Mouse (Mus musculus) CH12.LX (cell line): Measurements from ENCODE around the gene Chrnb1. TPM values are rescaled to one million over a fixed set of nuclear protein-coding genes. Genes with fewer than 3 reads are reported as not detected.

Experiments
- DNase-seq: peaks from one replicate; pipeline ENCODE4 v3.0.0-alpha.2; 2013; ENCODE audit errors: extremely low read depth
- H3K27ac ChIP-seq: 2 replicates; pipeline ENCODE4 v1.5.1; 2012; ENCODE audit warnings: low read depth, mild to moderate bottlenecking, control low read depth, moderate library complexity; ENCODE audit not compliant: insufficient read depth
- H3K27me3 ChIP-seq: replicated peaks from 2 replicates; pipeline ENCODE3; 2012; ENCODE audit warnings: inconsistent platforms
- H3K36me3 ChIP-seq, 2 experiments: replicated peaks in 1 of 2; 2 replicates each; pipeline versions ENCODE3 to v1.6.1; 2012; ENCODE audit warnings: inconsistent platforms in 1 of 2, low read length in 1 of 2, mild to moderate bottlenecking in 1 of 2, mixed read lengths in 1 of 2, moderate library complexity in 1 of 2; ENCODE audit not compliant: control insufficient read depth in 1 of 2, insufficient read depth in 1 of 2
- H3K4me1 ChIP-seq, 2 experiments: 2 replicates each; pipeline ENCODE4 v1.6.1; 2012; ENCODE audit warnings: inconsistent platforms in 1 of 2, moderate library complexity in 1 of 2; ENCODE audit not compliant: insufficient read depth in 2 of 2, control insufficient read depth in 1 of 2
- H3K4me2 ChIP-seq: 2 replicates; pipeline ENCODE4 v1.6.1; 2012; ENCODE audit warnings: low read depth, mild to moderate bottlenecking, control low read depth; ENCODE audit not compliant: poor library complexity, insufficient read depth, severe bottlenecking
- H3K4me3 ChIP-seq, 3 experiments: fragments of 150-350 bp in 1 of 3; sonication (generic) in 1 of 3; replicated peaks in 1 of 3; 2 replicates each; pipeline versions ENCODE3 to v1.5.1; 2011 to 2012; ENCODE audit warnings: low read depth in 2 of 3, low read length in 2 of 3, mild to moderate bottlenecking in 2 of 3, moderate library complexity in 2 of 3, control low read depth in 1 of 3, improper control_type of control experiment in 1 of 3, inconsistent platforms in 1 of 3, mixed read lengths in 1 of 3; ENCODE audit not compliant: poor library complexity in 1 of 3
- H3K79me2 ChIP-seq: replicated peaks from 2 replicates; pipeline ENCODE4 v1.6.1; 2012; ENCODE audit warnings: mild to moderate bottlenecking, moderate library complexity; ENCODE audit not compliant: control insufficient read depth, poor library complexity, insufficient read depth, severe bottlenecking; ENCODE audit errors: extremely low read depth
- H3K9ac ChIP-seq: 2 replicates; pipeline ENCODE4 v1.6.1; 2012; ENCODE audit warnings: low read depth, mild to moderate bottlenecking, control low read depth, moderate library complexity; ENCODE audit not compliant: insufficient read depth
- H3K9me3 ChIP-seq: replicated peaks from 2 replicates; pipeline ENCODE3; 2012; ENCODE audit warnings: low read length, inconsistent platforms, mixed read lengths
- BHLHE40 ChIP-seq: IDR thresholded peaks from 2 replicates; pipeline ENCODE4 v1.6.1; 2011; ENCODE audit warnings: mild to moderate bottlenecking, low read depth, low read length, improper control_type of control experiment
- CHD2 ChIP-seq: IDR thresholded peaks from 2 replicates; pipeline ENCODE4 v1.6.1; 2011; ENCODE audit warnings: low read length, improper control_type of control experiment
- CTCF ChIP-seq, 2 experiments: IDR thresholded peaks in 1 of 2; conservative IDR thresholded peaks in 1 of 2; 2 replicates each; pipeline ENCODE4 v1.5.1; 2011 to 2012; ENCODE audit warnings: low read depth in 2 of 2, low read length in 2 of 2, improper control_type of control experiment in 1 of 2, inconsistent platforms in 1 of 2, mild to moderate bottlenecking in 1 of 2, moderate library complexity in 1 of 2
- E2F4 ChIP-seq: IDR thresholded peaks from 2 replicates; pipeline ENCODE4 v1.6.1; 2011; ENCODE audit warnings: low read depth, low read length, improper control_type of control experiment; ENCODE audit not compliant: insufficient replicate concordance
- EP300 ChIP-seq: IDR thresholded peaks from 2 replicates; pipeline ENCODE4 v1.6.1; 2011; ENCODE audit warnings: low read length, improper control_type of control experiment
- GABPA ChIP-seq: IDR thresholded peaks from 2 replicates; pipeline ENCODE4 v1.6.1; 2012; ENCODE audit warnings: low read depth, low read length, improper control_type of control experiment, inconsistent platforms; ENCODE audit not compliant: insufficient replicate concordance
- HCFC1 ChIP-seq: IDR thresholded peaks from 2 replicates; pipeline ENCODE4 v1.6.1; 2012; ENCODE audit warnings: low read depth, mild to moderate bottlenecking, inconsistent platforms, low read length, improper control_type of control experiment
- IRF4 ChIP-seq: IDR thresholded peaks from 2 replicates; pipeline ENCODE4 v1.6.1; 2014; ENCODE audit warnings: low read depth, mild to moderate bottlenecking, inconsistent platforms, low read length, improper control_type of control experiment
- JUND ChIP-seq: conservative IDR thresholded peaks from 2 replicates; pipeline ENCODE4 v1.6.1; 2011; ENCODE audit warnings: low read depth, low read length, improper control_type of control experiment
- KAT2A ChIP-seq: IDR thresholded peaks from 2 replicates; pipeline ENCODE4 v1.6.1; 2012; ENCODE audit warnings: low read length, improper control_type of control experiment, inconsistent platforms; ENCODE audit not compliant: insufficient replicate concordance
- MEF2A ChIP-seq: IDR thresholded peaks from 2 replicates; pipeline ENCODE4 v1.6.1; 2014; ENCODE audit warnings: low read depth, mild to moderate bottlenecking, inconsistent platforms, low read length, improper control_type of control experiment, borderline replicate concordance
- MXI1 ChIP-seq: IDR thresholded peaks from 2 replicates; pipeline ENCODE4 v1.6.1; 2011; ENCODE audit warnings: mild to moderate bottlenecking, low read depth, low read length, improper control_type of control experiment
- NELFE ChIP-seq: IDR thresholded peaks from 2 replicates; pipeline ENCODE4 v1.6.1; 2011; ENCODE audit warnings: low read depth, low read length, improper control_type of control experiment
- NRF1 ChIP-seq: IDR thresholded peaks from 2 replicates; pipeline ENCODE4 v1.6.1; 2014; ENCODE audit warnings: low read depth, mild to moderate bottlenecking, inconsistent platforms, low read length, improper control_type of control experiment, moderate library complexity
- PAX5 ChIP-seq: IDR thresholded peaks from 2 replicates; pipeline ENCODE4 v1.6.1; 2012; ENCODE audit warnings: low read length, inconsistent platforms, mixed read lengths
- POLR2A ChIP-seq: IDR thresholded peaks from 2 replicates; pipeline ENCODE4 v1.6.1; 2011; ENCODE audit warnings: low read depth, mild to moderate bottlenecking, improper control_type of control experiment, low read length
- POLR2AphosphoS2 ChIP-seq: IDR thresholded peaks from 2 replicates; pipeline ENCODE4 v1.6.1; 2011; ENCODE audit warnings: low read depth, low read length, improper control_type of control experiment
- RAD21 ChIP-seq: IDR thresholded peaks from 2 replicates; pipeline ENCODE4 v1.6.1; 2011; ENCODE audit warnings: low read depth, mild to moderate bottlenecking, low read length, improper control_type of control experiment, moderate library complexity
- RCOR1 ChIP-seq: conservative IDR thresholded peaks from 2 replicates; pipeline ENCODE4 v1.6.1; 2012; ENCODE audit warnings: low read depth, mild to moderate bottlenecking, inconsistent platforms, low read length, improper control_type of control experiment
- SIN3A ChIP-seq: IDR thresholded peaks from 2 replicates; pipeline ENCODE4 v1.6.1; 2012; ENCODE audit warnings: low read length, improper control_type of control experiment, inconsistent platforms
- SMC3 ChIP-seq: IDR thresholded peaks from 2 replicates; pipeline ENCODE4 v1.6.1; 2011; ENCODE audit warnings: low read depth, low read length, improper control_type of control experiment
- TBP ChIP-seq: conservative IDR thresholded peaks from 2 replicates; pipeline ENCODE4 v1.6.1; 2011; ENCODE audit warnings: low read depth, low read length, improper control_type of control experiment
- TCF12 ChIP-seq: IDR thresholded peaks from 2 replicates; pipeline ENCODE4 v1.6.1; 2014; ENCODE audit warnings: low read depth, mild to moderate bottlenecking, inconsistent platforms, low read length, improper control_type of control experiment
- UBTF ChIP-seq: IDR thresholded peaks from 2 replicates; pipeline ENCODE4 v1.6.1; 2012; ENCODE audit warnings: low read depth, mild to moderate bottlenecking, inconsistent platforms, low read length, improper control_type of control experiment, moderate library complexity
- USF1 ChIP-seq: IDR thresholded peaks from 2 replicates; pipeline ENCODE4 v1.6.1; 2014; ENCODE audit warnings: low read depth, mild to moderate bottlenecking, inconsistent platforms, low read length, improper control_type of control experiment
- USF2 ChIP-seq: conservative IDR thresholded peaks from 2 replicates; pipeline ENCODE4 v1.6.1; 2011; ENCODE audit warnings: low read depth, low read length, improper control_type of control experiment
- ZC3H11A ChIP-seq: IDR thresholded peaks from 2 replicates; pipeline ENCODE4 v1.6.1; 2012; ENCODE audit warnings: low read depth, mild to moderate bottlenecking, inconsistent platforms, low read length, improper control_type of control experiment
- ZKSCAN1 ChIP-seq: IDR thresholded peaks from 2 replicates; pipeline ENCODE4 v1.6.1; 2012; ENCODE audit warnings: low read depth, inconsistent platforms, low read length, improper control_type of control experiment, borderline replicate concordance
- ZMIZ1 ChIP-seq: IDR thresholded peaks from 2 replicates; pipeline ENCODE4 v1.6.1; 2012; ENCODE audit warnings: low read depth, mild to moderate bottlenecking, inconsistent platforms, low read length, improper control_type of control experiment
- dilution Hi-C: fragments of 300-500 bp; cut with MboI; formaldehyde crosslinking; loops from 2 replicates; pipeline ENCODE4 v1.14.3; 2020; ENCODE audit warnings: low sequenced_read_pairs; ENCODE audit not compliant: extremely low pct_unique_long_range_greater_than_20kb, extremely low pct_ligation_motif_present
- in situ Hi-C: fragments of 300-500 bp; cut with MboI; formaldehyde crosslinking; loops from 3 replicates; pipeline ENCODE4 v1.14.3; 2019; ENCODE audit warnings: low sequenced_read_pairs, low pct_ligation_motif_present, low pct_unique_long_range_greater_than_20kb, mixed read lengths
- polyA plus RNA-seq: library from polyadenylated mRNA; unstranded; fragments of >175 nt; gene quantifications from 2 replicates; pipeline ENCODE4 v1.2.1, GENCODE M21; 2012; ENCODE audit warnings: low read depth; ENCODE audit not compliant: insufficient read length
- total RNA-seq, 2 experiments: library from RNA; depleted of rRNA; stranded (reverse); fragments of 300-350 nt in 1 of 2; fragments of >200 nt in 1 of 2; gene quantifications; 2 replicates each; pipeline ENCODE4 v1.2.3; 2012 to 2014

Gene Chrnb1
- total and polyA plus RNA-seq, 3 experiments: 1.9 to 5.9 (median 2.2) TPM

DNA sequence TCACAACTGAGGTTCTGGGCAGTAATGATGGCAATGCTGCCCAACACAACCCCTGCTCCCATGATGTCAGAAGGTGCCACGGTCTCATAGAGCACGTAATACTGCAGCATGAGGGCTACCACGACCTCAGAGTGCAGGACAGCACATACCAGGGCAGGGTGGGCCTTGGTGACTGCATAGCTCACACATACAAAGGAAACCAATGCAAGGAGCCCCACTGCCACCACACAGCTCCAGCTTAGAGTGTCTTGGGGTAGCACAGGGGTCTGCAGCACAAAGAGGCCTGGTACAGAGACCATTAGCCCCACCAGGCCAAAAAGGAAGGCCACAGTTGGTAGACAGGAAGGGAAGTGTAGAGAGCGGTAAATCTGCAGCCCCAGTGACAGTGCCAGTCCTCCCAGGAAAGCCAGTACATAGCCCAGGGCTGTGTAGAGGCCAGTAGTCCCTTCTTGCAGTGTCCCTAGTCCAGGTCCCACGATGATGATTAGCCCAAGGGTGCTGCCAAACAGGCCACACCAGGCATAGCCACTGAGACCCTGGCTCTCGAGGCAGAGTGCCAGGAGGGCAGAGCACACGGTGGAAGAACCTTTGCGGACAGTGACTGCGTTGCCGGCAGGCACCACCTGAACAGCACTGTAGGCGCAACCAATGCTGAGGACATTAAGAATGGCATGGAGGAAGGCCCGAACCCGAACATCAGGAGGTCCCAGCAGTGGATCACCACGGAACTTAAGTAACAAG is 35.4 kb downstream of the Chrnb1 start:
- in situ Hi-C loops: no loop called here
- peak overlapping the region in 1 of 3 experiments; percentile 37 for H3K4me3 ChIP-seq
- H3K4me1 ChIP-seq: peaks cover 13 to 31% of the 10 kb centered on the region in 2 experiments
- dilution Hi-C loops: no loop called here
- peaks cover 23% of the 10 kb centered on the region for H3K79me2 ChIP-seq
- no peak for DNase-seq
- TF ChIP-seq ZMIZ1: no peak
- no peak for TF ChIP-seq GABPA
- no peak for TF ChIP-seq EP300
- TF ChIP-seq TBP: no peak
- no peak for TF ChIP-seq JUND
- TF ChIP-seq NELFE: no peak
- no peak for TF ChIP-seq SMC3
- no peak for TF ChIP-seq CHD2
- TF ChIP-seq POLR2A: no peak
- TF ChIP-seq TCF12: no peak
- TF ChIP-seq PAX5: no peak
- no peaks in the 10 kb centered on the region for H3K9me3 ChIP-seq
- peaks cover 0 to 6% of the 10 kb centered on the region in 2 experiments for H3K36me3 ChIP-seq
- peak overlapping the region; percentile 44; the same call in 1 of the 2 replicates for H3K27ac ChIP-seq
- H3K9ac ChIP-seq: peak overlapping the region; percentile 82; the same call in 1 of the 2 replicates
- peaks cover 2% of the 10 kb centered on the region for H3K27me3 ChIP-seq
- H3K4me2 ChIP-seq: peak overlapping the region; percentile 82; the same call in 1 of the 2 replicates

DNA sequence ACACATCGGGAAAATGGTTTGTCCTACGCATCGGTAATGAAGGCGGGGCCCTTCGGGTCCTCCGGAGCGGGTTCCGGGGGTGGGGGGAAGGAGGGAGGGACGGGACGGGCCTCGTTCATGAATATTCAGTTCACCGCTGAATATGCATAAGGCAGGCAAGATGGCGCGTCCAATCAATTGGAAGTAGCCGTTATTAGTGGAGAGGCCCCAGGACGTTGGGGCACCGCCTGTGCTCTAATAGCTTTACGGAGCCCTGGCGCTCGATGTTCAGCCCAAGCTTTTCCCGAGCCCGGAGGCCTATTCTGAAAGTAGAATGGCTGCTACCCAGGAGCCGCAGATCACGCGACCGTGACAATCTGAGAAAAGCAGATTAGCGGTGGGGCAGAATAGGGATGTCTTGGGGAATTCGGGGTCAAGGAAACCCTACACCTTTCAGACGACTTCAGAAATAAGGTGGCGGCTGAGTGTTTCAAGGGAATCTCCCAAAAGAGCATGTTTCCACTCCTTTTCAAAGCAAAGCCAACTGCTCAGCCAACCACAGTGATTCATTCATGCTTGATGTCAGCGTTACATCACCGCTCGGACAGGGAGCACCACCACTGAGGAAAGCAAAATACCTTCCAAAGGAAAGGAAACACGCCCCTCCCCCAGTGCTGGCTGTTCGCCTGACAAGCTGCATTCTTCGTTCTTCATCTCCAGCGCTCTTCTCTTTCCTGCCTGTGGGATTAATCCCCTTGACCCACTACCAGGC is 36.6 kb downstream of the Chrnb1 start:
- Histone ChIP-seq H3K36me3 (peaks cover 0 to 9% of the 10 kb centered on the region in 2 experiments), H3K79me2 (peaks cover 35% of the 10 kb centered on the region), H3K9me3 (no peaks in the 10 kb centered on the region), H3K4me3 (peak overlapping the region; percentile 55 to 60 (median 59)), H3K4me1 (peaks cover 12 to 38% of the 10 kb centered on the region in 2 experiments), H3K27ac (peak overlapping the region; percentile 92), H3K4me2 (peak overlapping the region; percentile 82), H3K9ac (peak overlapping the region; percentile 82), H3K27me3 (no peaks in the 10 kb centered on the region)
- in situ Hi-C loops (loop anchor here (5.0 kb wide), 1 partner anchor 33 kb away; no protein-coding TSS in a partner anchor), dilution Hi-C loops (no loop called here)
- peak; percentile 98 for DNase-seq
- TF ChIP-seq ZMIZ1 (peak; percentile 88), USF1 (no peak), RAD21 (no peak), CTCF (conservative IDR thresholded peaks at IDR 0.05 in 1 of 2, IDR thresholded peaks at IDR 0.05 in 1 of 2; ENCODE audit: low read depth in 2 of 2, low read length in 2 of 2) (no peak), E2F4 (no peak), RCOR1 (peak; percentile 80), MEF2A (peak; percentile 69), PAX5 (no peak), SIN3A (peak; percentile 25), SMC3 (no peak), HCFC1 (no peak), TCF12 (peak; percentile 59), IRF4 (peak; percentile 65), USF2 (no peak), EP300 (peak; percentile 63; the same call in 1 of the 2 replicates), NELFE (peak; percentile 89; the same call in 1 of the 2 replicates), POLR2AphosphoS2 (no peak), CHD2 (peak; percentile 83), MXI1 (peak; percentile 89), KAT2A (no peak), ZKSCAN1 (no peak), NRF1 (no peak), BHLHE40 (peak; percentile 91), UBTF (no peak), ZC3H11A (no peak), TBP (peak; percentile 87)
